Mouse (Mus musculus) forebrain, embryonic 12.5 days (tissue): ENCODE results near the gene Gpr4. TPM values are rescaled to one million over a fixed set of nuclear protein-coding genes. Genes with fewer than 3 reads are reported as not detected.
A peak's percentile ranks its signal among the peaks of the same experiment; 100 is the strongest.

Source experiments
- ATAC-seq: fragments of 200-750 bp; cut with Nextera tagmentation; 2 replicates; pipeline ENCODE4 v1.8.0; 2017; ENCODE audit warnings: moderate TSS enrichment; ENCODE audit not compliant: low FRiP score
- H3K27ac ChIP-seq: fragments of 300-500 bp; sonication (generic); 2 replicates; pipeline ENCODE4 v1.5.1; 2016; ENCODE audit warnings: mild to moderate bottlenecking
- H3K27me3 ChIP-seq: fragments of 300-500 bp; sonication (generic); 2 replicates; pipeline ENCODE4 v1.6.1; 2016; ENCODE audit warnings: mild to moderate bottlenecking
- H3K36me3 ChIP-seq: fragments of 300-500 bp; sonication (generic); replicated peaks from 2 replicates; pipeline ENCODE4 v1.6.1; 2016; ENCODE audit warnings: mild to moderate bottlenecking
- H3K4me1 ChIP-seq: fragments of 300-500 bp; sonication (generic); 2 replicates; pipeline ENCODE4 v1.6.1; 2016
- H3K4me2 ChIP-seq: fragments of 300-500 bp; sonication (generic); 2 replicates; pipeline ENCODE4 v1.6.1; 2016; ENCODE audit warnings: mild to moderate bottlenecking, moderate library complexity
- H3K4me3 ChIP-seq: fragments of 300-500 bp; sonication (generic); replicated peaks from 2 replicates; pipeline ENCODE4 v1.5.1; 2016; ENCODE audit warnings: mild to moderate bottlenecking
- H3K9ac ChIP-seq: fragments of 300-500 bp; sonication (generic); 2 replicates; pipeline ENCODE4 v1.6.1; 2016; ENCODE audit warnings: mild to moderate bottlenecking
- H3K9me3 ChIP-seq: fragments of 300-500 bp; sonication (generic); 2 replicates; pipeline ENCODE4 v1.6.1; 2016
- WGBS: fragments of 180-500 bp; shearing (Covaris S2); methylation state at CpG from one replicate; pipeline ENCODE4 v1.1.7; 2016; 5-methylcytosine and 5-hydroxymethylcytosine counted together
- microRNA counts: library from miRNA; unstranded; fragments of <30 nt; microRNA quantifications from one replicate; lab custom pipeline; 2017
- microRNA-seq: library from miRNA; unstranded; fragments of <30 nt; microRNA quantifications from one replicate; pipeline ENCODE4, GENCODE M21; 2017
- polyA plus RNA-seq: library from polyadenylated mRNA; unstranded; fragments of >200 nt; fragmentation: Nextera tagmentation; extraction: Ambion mirVana; gene quantifications from 2 replicates; pipeline ENCODE4 v1.2.1, GENCODE M21; 2016

Gpr4 gene
- polyA plus RNA-seq, 1 experiment from 2014 or later: 1.6 TPM

DNA sequence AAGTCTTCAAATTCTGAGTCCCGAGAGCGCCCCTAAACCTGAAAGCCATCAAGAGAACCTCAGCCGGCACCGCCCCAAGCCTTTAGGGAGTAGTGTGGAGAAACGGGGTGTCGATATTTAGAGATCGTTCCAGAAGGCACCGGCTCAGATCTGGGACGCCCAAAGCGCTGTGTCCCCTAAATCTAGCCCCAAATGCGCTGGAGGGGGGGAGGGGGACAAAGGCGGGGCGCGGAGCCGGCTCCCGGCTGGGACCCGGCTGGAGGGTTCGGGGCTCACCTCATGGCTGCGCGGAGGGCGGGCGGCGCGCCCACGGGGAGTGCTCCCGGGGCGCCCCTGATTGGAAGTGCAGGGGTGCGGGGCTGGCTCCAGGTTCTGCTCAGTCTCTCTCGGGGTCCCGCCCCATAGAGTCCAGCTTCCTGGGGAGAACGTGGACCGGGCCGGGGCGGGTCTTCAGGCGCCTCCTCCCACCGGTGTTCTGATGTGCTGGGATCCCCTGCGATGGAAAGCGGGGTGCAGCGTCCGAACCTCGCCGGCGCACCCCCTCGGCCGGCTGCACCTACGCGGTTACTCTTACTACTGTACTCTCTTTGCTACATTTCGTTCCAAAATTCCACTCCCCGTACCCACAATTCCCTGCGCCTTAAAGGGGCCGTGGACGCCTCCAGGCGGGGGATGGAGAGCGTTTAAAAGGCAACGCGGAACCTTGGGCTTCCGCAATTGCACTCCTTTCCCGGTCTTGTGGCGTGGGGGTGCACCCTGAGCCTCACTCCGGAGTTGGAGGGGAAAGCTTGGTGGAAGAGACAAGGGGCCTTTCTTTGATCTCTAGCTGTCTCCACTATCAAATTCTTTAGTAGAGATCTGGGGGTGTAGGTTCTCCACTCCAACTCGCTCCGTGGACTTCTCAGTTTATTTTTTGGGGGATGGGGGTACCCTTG is 59.2 kb downstream of the Gpr4 start, which contains the start of gene Vasp:
TSS of gene Vasp (minus strand) at position 580 of the 935 bp plus-strand sequence.
- H3K9me3 ChIP-seq: no peaks in the 10 kb centered on the region
- peaks cover 28% of the 10 kb centered on the region for H3K4me1 ChIP-seq
- no peaks in the 10 kb centered on the region for H3K36me3 ChIP-seq
- peak; percentile 70 for ATAC-seq
- peak within 1 kb of the TSS; percentile 88 for H3K9ac ChIP-seq
- H3K4me2 ChIP-seq: peak within 1 kb of the TSS; percentile 95
- 0 out of 2 replicates have a peak, but pooled peaks cover 3% of the 10 kb centered on the region for H3K27me3 ChIP-seq
- under 1% methylated on average over 60 of the region's 62 CpGs for WGBS
- H3K27ac ChIP-seq: peak within 1 kb of the TSS; percentile 87
- peak within 1 kb of the TSS; percentile 99 for H3K4me3 ChIP-seq

DNA sequence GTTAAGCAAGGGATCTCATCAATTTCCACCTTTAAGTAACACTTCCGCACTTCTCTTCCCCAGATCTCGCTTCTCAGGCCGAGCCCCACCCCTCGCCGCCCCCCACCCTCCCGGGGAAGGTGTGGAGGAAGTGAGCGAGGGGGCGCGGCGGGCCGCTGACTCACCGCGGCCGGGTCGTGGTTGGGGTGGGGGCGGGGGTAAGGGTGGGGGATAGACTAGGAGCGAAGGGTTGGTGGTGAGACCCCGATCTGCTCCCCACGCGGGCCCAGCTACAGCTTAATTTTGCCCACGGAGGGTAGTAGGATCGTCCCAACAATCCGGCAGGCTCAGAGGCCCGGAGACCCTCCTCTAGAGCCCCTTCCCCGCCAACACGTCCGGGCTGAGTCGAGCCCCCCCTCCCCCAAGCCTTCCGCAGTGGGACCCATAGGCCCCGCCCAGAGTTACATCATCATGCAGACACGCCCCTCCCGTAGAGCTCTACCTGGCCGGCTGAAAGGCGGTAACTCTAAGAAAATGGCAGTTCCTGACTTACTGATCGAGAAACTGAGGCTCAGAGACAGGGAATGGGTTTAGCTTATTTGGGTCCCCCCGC is 59.9 kb downstream of the Gpr4 start:
- WGBS: 2% methylated on average over 35 of the region's 36 CpGs
- no peaks in the 10 kb centered on the region for H3K9me3 ChIP-seq
- peaks cover 8% of the 10 kb centered on the region; the same call in 1 of the 2 replicates for H3K27me3 ChIP-seq

More for the DNA sequence above, 59.9 kb downstream of the Gpr4 start:
- H3K36me3 ChIP-seq: no peaks in the 10 kb centered on the region
- ATAC-seq: peak; percentile 76
- H3K9ac ChIP-seq: peak overlapping the region; percentile 88
- peak overlapping the region; percentile 95 for H3K4me2 ChIP-seq
- peak overlapping the region; percentile 99 for H3K4me3 ChIP-seq
- peak overlapping the region; percentile 87 for H3K27ac ChIP-seq
- peaks cover 28% of the 10 kb centered on the region for H3K4me1 ChIP-seq

MicroRNAs encoded within 50 kb of the gene (microRNA counts, 519-probe panel; counts per million panel counts)
- not detected for microRNA mmu-miR-330 (lab: Ali Mortazavi, UCI)

Small RNA genes within 50 kb of the gene (microRNA-seq; reads per million reads assigned to microRNA genes)
- 580 reads per million, percentile 70 among the genes with 10 or more reads in this experiment for gene Mir330

Other genes starting within 250 kb of the Gpr4 start
- gene Nanos2, start 225.1 kb upstream of the Gpr4 start, polyA plus RNA-seq: 0.24 and 0.28 TPM in 2 replicates
- 3.3 and 4.6 TPM in 2 replicates for gene Mypop, start 221.3 kb upstream of the Gpr4 start, polyA plus RNA-seq
- 36.2 and 39.8 TPM in 2 replicates for gene Irf2bp1, start 208.5 kb upstream of the Gpr4 start, polyA plus RNA-seq
- 0.09 TPM in 1 of 2 replicates, not detected in the other for gene Foxa3, start 189.0 kb upstream of the Gpr4 start, polyA plus RNA-seq
- 50.6 and 53.2 TPM in 2 replicates for gene Sympk, start 188.2 kb upstream of the Gpr4 start, polyA plus RNA-seq
- not detected in 2 replicates for gene Rsph6a, start 157.8 kb upstream of the Gpr4 start, polyA plus RNA-seq
- 18.2 and 19.0 TPM in 2 replicates for gene Dmwd, start 136.3 kb upstream of the Gpr4 start, polyA plus RNA-seq
- 10.6 and 12.3 TPM in 2 replicates for gene Dmpk, start 128.7 kb upstream of the Gpr4 start, polyA plus RNA-seq
- gene Six5, start 117.9 kb upstream of the Gpr4 start, polyA plus RNA-seq: 5.8 and 7.3 TPM in 2 replicates
- 1.1 and 1.8 TPM in 2 replicates for gene Gm4969, start 94.2 kb upstream of the Gpr4 start, polyA plus RNA-seq
- gene Fbxo46, start 92.7 kb upstream of the Gpr4 start, polyA plus RNA-seq: 18.4 and 23.1 TPM in 2 replicates
- 14.4 and 14.7 TPM in 2 replicates for gene Qpctl, start 63.2 kb upstream of the Gpr4 start, polyA plus RNA-seq
- gene Snrpd2, start 62.8 kb upstream of the Gpr4 start, polyA plus RNA-seq: 148 and 153 TPM in 2 replicates
- 1.1 and 1.3 TPM in 2 replicates for gene Gipr, start 46.4 kb upstream of the Gpr4 start, polyA plus RNA-seq
- 5.8 and 6.5 TPM in 2 replicates for gene Eml2, start 36.1 kb upstream of the Gpr4 start, polyA plus RNA-seq
- gene Opa3, start 15.8 kb downstream of the Gpr4 start, polyA plus RNA-seq: 45.5 and 48.3 TPM in 2 replicates
- 42.4 and 43.0 TPM in 2 replicates for gene Vasp, start 59.3 kb downstream of the Gpr4 start, polyA plus RNA-seq
- gene Ppm1n, start 67.5 kb downstream of the Gpr4 start, polyA plus RNA-seq: 0.19 TPM in 1 of 2 replicates, not detected in the other
- 70.3 and 74.1 TPM in 2 replicates for gene Rtn2, start 70.1 kb downstream of the Gpr4 start, polyA plus RNA-seq
- gene Fosb, start 97.5 kb downstream of the Gpr4 start, polyA plus RNA-seq: 0.24 TPM in 1 of 2 replicates, not detected in the other
- gene Ercc1, start 132.2 kb downstream of the Gpr4 start, polyA plus RNA-seq: 89.7 and 100 TPM in 2 replicates
- gene Cd3eap, start 146.9 kb downstream of the Gpr4 start, polyA plus RNA-seq: 24.7 and 24.8 TPM in 2 replicates
- 4.8 and 5.3 TPM in 2 replicates for gene Ppp1r13l, start 147.2 kb downstream of the Gpr4 start, polyA plus RNA-seq
- gene Ercc2, start 169.5 kb downstream of the Gpr4 start, polyA plus RNA-seq: 23.3 and 23.7 TPM in 2 replicates
- 2.8 and 5.4 TPM in 2 replicates for gene Klc3, start 191.6 kb downstream of the Gpr4 start, polyA plus RNA-seq
- gene Ckm, start 192.2 kb downstream of the Gpr4 start, polyA plus RNA-seq: not detected in 2 replicates
- 14.0 and 14.3 TPM in 2 replicates for gene Mark4, start 246.3 kb downstream of the Gpr4 start, polyA plus RNA-seq